Mouse (Mus musculus): ENCODE measurements at regions not wholly inside any gene's neighbourhood (a gene's known extent, or its start where the extent isn't known, plus 50 kb on each side); places are given as distances from the start of the nearest gene placed in this dataset.

GRCm38 (mm10) chr9:74449981-74450380 is 339.8 kb downstream of the Wdr72 start:
- TF ChIP-seq POLR2A (IDR thresholded peaks at IDR 0.05; ENCODE audit: borderline replicate concordance, extremely low read depth, insufficient read depth, insufficient read length, poor library complexity, severe bottlenecking) (no peak), CTCF (IDR thresholded peaks at IDR 0.05; ENCODE audit: borderline replicate concordance, extremely low read depth, insufficient read depth, insufficient read length) (no peak)

Data from brain, embryonic 14.5 days (tissue).